Mouse (Mus musculus) B cell, adult 2 months (primary cell): ENCODE measurements around the gene Ifnl3.
A peak's percentile ranks its signal among the peaks of the same experiment; 100 is the strongest.

Experiments
- DNase-seq, 2 experiments: peaks; one replicate each; pipeline ENCODE4 v3.0.0; 2022

The Ifnl3 gene

GRCm38 (mm10) chr7:28547154-28547553 is 24.5 kb downstream of the Ifnl3 start, which contains the start of gene Nccrp1:
Gene Nccrp1, minus strand, starts transcription at chr7:28547254.
- DNase-seq, result no peak

- DNase-seq, result no peak
Observed at GRCm38 (mm10) chr7:28547628-28548027, 25.0 kb downstream of the Ifnl3 start.

- DNase-seq, result no peak
Observed at GRCm38 (mm10) chr7:28553076-28553475, 30.4 kb downstream of the Ifnl3 start.

- no peak for DNase-seq
Observed at GRCm38 (mm10) chr7:28555939-28556535, 33.4 kb downstream of the Ifnl3 start.

GRCm38 (mm10) chr7:28557069-28557468 is 34.4 kb downstream of the Ifnl3 start:
- DNase-seq, result no peak

- DNase-seq, result no peak
Observed at GRCm38 (mm10) chr7:28557708-28558107, 35.1 kb downstream of the Ifnl3 start.

GRCm38 (mm10) chr7:28558486-28558885 is 35.9 kb downstream of the Ifnl3 start:
- no peak for DNase-seq

- DNase-seq, result no peak
Observed at GRCm38 (mm10) chr7:28560856-28561255, 38.2 kb downstream of the Ifnl3 start.

GRCm38 (mm10) chr7:28561967-28562366 is 39.3 kb downstream of the Ifnl3 start:
- DNase-seq, result no peak

- no peak for DNase-seq
Observed at GRCm38 (mm10) chr7:28562371-28562770, 39.7 kb downstream of the Ifnl3 start.

- no peak for DNase-seq
Observed at GRCm38 (mm10) chr7:28562951-28563350, 40.3 kb downstream of the Ifnl3 start.

- no peak for DNase-seq
Observed at GRCm38 (mm10) chr7:28565407-28565806, 42.8 kb downstream of the Ifnl3 start.

- DNase-seq, result no peak
Observed at GRCm38 (mm10) chr7:28567539-28567938, 44.9 kb downstream of the Ifnl3 start.

GRCm38 (mm10) chr7:28568253-28568652 is 45.6 kb downstream of the Ifnl3 start:
- peak; percentile 77 to 79 for DNase-seq

- no peak for DNase-seq
Observed at GRCm38 (mm10) chr7:28570291-28570981, 47.8 kb downstream of the Ifnl3 start.

GRCm38 (mm10) chr7:28570982-28571682 is 48.5 kb downstream of the Ifnl3 start:
- DNase-seq, result no peak

GRCm38 (mm10) chr7:28572689-28573088 is 50.1 kb downstream of the Ifnl3 start:
- no peak for DNase-seq

GRCm38 (mm10) chr7:28573236-28573635 is 50.6 kb downstream of the Ifnl3 start:
- DNase-seq, result no peak
